Mouse (Mus musculus) layer of hippocampus, adult 2 months (tissue): Measurements from ENCODE around the gene Ldlrad3. TPM values are rescaled to one million over a fixed set of nuclear protein-coding genes. Genes with fewer than 3 reads are reported as not detected.
A peak's percentile ranks its signal among the peaks of the same experiment; 100 is the strongest.

ENCODE experiments used
- DNase-seq, 2 experiments: peaks; one replicate each; pipeline ENCODE4 v3.0.0; 2022; ENCODE audit warnings: low spot score in 2 of 2
- H3K27ac ChIP-seq: fragments of 200-600 bp; 2 replicates; pipeline ENCODE4 v1.8.1; 2022
- H3K4me3 ChIP-seq: fragments of 200-600 bp; 2 replicates; pipeline ENCODE4 v1.8.1; 2022; ENCODE audit warnings: mild to moderate bottlenecking
- CTCF ChIP-seq: fragments of 200-600 bp; conservative IDR thresholded peaks from 2 replicates; pipeline ENCODE4 v1.8.1; 2022; ENCODE audit warnings: antibody characterized with exemption, mild to moderate bottlenecking, moderate library complexity
- total RNA-seq, 2 experiments: library from RNA; stranded (reverse); gene quantifications; 2 replicates each; pipeline ENCODE4 v1.2.3; 2021

Gene Ldlrad3
- total RNA-seq, 2 experiments from 2014 or later, result 9.3 to 11.2 TPM

DNA sequence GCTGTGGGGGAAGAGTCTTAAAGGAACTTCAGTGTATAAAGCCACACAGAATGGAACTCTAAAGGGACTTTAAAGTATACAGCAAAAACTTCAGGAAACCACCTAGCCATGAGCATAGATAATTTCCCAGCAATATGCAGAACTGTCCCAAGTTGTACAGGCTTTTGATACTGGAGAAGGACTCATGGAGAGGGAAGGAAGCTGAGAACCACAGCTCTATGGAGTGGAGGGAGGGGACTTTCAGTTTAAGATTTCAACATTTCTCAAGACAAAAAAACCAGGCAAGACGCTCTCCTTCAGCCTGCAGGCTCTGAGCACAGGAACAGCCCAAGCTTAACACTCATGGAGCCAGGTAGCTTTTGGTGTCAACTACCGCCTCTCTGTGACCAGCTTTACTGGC lies 4.7 kb downstream of the Ldlrad3 start:
- H3K4me3 ChIP-seq, result no peak overlapping the region
- no peak for TF ChIP-seq CTCF
- H3K27ac ChIP-seq, result no peak overlapping the region
- DNase-seq, result no peak

DNA sequence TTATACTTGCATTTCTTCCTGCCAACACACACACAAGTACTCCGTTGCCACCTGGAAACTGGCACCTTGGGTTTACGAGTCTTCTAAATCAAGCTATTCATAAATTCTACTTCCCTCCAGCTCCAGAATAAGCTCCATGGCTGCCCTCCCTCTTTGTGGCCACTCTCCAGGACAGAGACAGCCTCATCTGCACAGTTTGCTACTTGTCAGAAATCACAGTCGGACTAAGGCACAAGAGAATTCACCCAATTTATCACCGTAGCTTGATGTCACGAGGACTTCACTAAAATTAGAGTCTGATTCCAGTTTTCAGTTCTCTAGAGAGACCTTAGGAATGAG lies 9.8 kb downstream of the Ldlrad3 start:
- DNase-seq, result no peak
- no peak overlapping the region; the same call in 1 of the 2 replicates for H3K4me3 ChIP-seq
- TF ChIP-seq CTCF, result no peak
- H3K27ac ChIP-seq, result peak overlapping the region; percentile 70

DNA sequence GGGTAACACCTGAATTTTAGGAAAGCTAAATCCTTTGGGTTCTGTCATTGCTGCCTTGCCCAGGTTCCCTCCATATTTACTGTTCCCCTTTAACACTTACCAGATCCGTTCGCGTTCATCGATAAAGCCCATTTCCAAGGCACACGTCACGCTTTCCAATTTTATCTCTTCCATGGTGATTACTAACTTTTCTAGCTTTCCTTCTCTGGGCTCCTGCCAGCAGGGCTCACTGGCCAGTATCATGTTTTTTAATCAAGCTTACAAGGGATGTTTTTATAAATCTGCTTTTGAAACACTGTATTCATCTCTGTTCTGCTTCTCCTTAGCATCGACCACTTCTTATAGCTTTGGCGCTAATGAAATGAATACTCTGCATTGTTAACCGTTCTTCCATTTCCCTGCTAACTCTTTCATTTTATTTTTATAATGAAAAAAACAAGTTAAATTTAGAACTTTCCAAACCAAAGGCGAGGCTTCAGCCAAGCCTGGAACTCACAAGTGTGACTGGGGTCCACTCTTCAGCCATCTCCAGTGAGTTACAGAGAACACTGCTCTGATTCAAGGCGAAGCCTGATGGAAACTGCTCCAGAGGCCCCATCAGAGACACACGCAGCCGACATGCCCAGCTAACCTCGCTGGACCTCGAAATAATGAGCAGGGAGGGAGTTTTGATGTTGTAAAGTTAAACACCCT lies 10.3 kb downstream of the Ldlrad3 start:
- no peak for DNase-seq
- Histone ChIP-seq H3K27ac (peak overlapping the region; percentile 70), H3K4me3 (no peak overlapping the region; the same call in 1 of the 2 replicates)
- TF ChIP-seq CTCF, result no peak

DNA sequence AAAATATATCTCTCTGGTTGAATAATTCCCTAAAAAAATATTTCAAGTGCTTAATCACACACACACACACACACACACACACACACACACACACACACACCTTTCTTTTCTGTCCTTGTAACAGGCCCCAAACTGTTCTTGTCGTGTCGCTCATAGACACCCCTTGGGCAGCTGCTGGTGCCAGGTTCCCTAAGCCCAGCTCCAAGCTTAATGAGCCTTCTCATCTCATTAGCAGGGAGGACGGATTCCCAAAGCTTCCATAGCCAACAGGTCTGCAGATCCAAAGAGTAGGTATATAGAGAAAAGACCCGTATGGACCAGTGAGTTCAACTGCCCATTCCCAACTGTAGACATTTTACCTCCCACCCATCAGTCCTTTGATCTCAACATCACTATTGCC lies 13.7 kb downstream of the Ldlrad3 start:
- TF ChIP-seq CTCF, result no peak
- DNase-seq, result no peak

DNA sequence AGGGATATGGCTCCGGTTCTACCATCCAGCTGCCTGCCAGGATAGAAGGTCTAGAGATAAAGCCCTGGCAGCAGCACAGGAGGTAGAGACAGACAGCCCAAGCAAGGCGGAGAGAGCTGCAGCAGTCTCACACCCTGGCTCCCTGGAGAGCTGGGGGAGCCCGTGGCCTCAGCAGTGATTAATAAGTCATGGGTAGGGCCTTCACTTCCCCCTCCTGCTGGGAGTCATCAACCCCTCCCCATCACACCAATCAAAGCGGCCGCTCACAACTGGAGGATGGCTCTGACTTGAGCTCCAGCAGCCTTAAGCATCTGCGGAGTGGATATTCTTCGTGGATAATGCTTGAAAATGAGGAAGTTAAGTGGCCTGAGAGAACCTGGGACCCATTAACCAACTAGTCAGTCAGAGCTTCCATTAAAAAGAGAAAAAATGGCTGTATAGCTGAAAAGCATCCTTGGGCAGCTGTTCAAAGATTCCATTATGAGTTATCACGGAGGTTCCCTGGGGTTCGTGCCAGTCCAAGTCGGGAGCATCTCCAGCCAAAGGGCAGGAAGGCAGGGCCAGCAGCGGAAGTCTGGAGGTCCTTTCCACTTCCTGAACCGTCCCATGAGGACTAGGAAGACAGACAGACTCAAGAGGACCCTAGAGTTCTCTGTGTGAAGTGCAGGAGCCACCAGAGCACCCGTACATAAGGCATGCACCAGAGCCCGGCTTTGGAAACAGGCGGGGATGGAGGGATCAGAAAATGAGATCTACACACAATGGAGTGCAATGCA lies 19.4 kb downstream of the Ldlrad3 start:
- TF ChIP-seq CTCF, result peak; percentile 33
- H3K27ac ChIP-seq, result no peak overlapping the region

More for the DNA sequence above, 13.7 kb downstream of the Ldlrad3 start:
- no peak overlapping the region for H3K4me3 ChIP-seq
- H3K27ac ChIP-seq, result no peak overlapping the region

DNA sequence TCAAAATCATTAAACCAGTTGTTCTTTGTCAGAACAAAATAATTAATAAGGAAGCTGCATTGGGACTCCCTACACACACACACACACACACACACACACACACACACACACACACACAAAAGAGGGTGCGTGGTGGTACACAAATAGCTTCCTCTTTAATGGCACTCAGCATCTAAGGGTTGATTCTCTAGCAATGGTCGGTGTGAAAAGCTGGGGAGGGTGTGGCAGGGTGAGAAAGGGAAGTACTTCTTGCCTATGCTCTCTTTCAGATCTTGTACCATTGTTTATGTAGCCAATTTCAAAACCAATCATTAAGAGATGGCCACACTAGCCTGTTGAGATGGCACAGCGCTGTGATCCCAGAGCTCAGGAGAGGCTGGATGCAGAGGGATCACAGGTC lies 23.1 kb downstream of the Ldlrad3 start:
- Histone ChIP-seq H3K27ac (no peak overlapping the region), H3K4me3 (no peak overlapping the region)
- TF ChIP-seq CTCF, result no peak
- DNase-seq, result no peak

More for the DNA sequence above, 19.4 kb downstream of the Ldlrad3 start:
- H3K4me3 ChIP-seq, result no peak overlapping the region
- no peak for DNase-seq

DNA sequence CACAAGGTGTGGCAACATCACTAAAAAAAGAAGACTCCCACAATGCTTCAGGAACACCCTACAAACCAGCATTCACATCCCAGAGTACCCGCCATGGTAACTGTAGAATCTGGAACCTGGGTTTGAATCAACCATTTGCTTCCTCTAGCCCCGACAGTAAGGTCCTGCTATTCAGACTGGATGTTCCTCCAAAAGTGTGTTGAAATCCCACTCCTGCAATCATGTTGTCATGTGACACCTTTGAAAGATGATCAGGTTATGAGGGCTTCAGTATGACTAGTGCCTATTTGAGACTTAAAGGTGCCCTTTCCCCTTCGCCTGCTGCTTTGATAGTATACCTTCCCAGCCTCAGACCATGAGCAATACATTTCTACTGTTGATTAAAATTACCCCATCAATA lies 28.6 kb downstream of the Ldlrad3 start:
- TF ChIP-seq CTCF, result no peak
- no peak for DNase-seq
- H3K27ac ChIP-seq, result no peak overlapping the region
- no peak overlapping the region for H3K4me3 ChIP-seq

DNA sequence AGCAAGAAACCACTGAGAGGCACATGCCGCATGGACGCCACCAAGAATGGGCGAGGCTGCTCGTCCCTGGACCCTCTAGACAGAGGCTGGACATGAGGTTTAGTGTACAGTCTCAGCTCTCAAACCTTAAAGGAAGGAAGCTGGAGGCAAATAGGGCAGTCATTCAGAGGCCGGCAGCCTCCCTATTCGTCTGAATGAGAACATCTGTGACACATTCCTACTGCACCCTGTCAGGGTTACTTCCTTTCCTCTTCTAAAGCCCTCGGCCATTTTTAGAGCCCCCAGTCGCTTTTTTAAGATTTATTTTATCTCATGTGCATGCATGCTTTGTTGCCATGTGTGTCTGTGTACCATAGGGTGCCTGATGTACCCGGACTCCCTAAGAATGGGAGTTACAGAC lies 29.2 kb downstream of the Ldlrad3 start:
- Histone ChIP-seq H3K4me3 (no peak overlapping the region), H3K27ac (no peak overlapping the region)
- DNase-seq, result no peak
- no peak for TF ChIP-seq CTCF

DNA sequence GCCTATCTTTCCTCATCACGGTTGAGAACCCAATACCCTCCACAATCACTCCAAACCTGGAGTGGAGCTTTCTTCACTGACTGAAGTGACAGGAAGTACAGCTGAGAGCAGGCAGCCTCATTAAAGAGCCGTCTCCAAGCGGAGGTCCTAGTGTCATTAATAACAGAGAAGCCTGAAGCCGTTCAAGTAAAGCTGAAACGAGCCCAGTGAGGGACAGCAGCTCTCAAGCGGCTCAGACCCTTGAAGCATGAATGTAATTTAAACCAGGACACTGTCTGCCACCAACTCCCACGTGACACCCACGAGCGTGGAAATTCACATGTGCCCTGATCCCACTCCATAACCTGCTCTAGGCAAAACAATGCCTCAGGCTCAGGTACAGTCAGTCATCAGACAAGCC lies 29.7 kb downstream of the Ldlrad3 start:
- DNase-seq, result no peak
- no peak for TF ChIP-seq CTCF
- H3K27ac ChIP-seq, result no peak overlapping the region
- H3K4me3 ChIP-seq, result no peak overlapping the region

DNA sequence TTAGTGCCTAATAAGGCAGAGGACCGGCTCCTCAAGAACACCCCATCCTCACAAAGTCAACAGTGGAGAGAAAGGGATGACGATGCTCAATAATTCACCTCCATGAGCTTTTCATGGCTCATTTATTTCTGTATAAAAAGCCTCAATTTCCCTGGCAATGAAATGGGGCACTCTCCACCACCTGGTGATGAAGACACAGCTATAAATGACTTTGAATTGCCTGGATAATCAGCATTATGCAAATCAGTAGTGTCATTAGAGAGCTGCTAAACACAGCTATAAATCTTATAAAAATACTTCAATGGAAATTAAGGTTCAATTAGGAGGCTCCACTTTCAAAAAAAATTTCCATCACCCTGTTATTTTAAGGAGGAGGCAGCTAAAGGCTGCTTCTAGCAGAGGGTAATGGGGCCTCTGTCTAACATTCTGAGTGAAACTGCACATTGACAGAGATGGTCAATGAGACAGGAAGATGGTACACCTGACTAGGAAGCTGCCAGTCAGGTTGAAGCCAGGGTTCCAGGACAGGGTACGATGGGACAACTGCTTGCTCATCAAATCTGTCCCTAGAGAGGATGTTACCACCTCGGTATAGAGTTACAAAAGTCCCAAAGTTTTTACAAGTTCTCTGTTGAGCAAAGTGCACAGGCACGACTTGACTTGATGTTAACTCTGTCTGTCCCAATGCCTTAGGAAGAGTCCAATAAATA lies 30.7 kb downstream of the Ldlrad3 start:
- H3K4me3 ChIP-seq, result no peak overlapping the region
- TF ChIP-seq CTCF, result no peak
- no peak for DNase-seq
- peak overlapping the region; percentile 49; the same call in 1 of the 2 replicates for H3K27ac ChIP-seq

DNA sequence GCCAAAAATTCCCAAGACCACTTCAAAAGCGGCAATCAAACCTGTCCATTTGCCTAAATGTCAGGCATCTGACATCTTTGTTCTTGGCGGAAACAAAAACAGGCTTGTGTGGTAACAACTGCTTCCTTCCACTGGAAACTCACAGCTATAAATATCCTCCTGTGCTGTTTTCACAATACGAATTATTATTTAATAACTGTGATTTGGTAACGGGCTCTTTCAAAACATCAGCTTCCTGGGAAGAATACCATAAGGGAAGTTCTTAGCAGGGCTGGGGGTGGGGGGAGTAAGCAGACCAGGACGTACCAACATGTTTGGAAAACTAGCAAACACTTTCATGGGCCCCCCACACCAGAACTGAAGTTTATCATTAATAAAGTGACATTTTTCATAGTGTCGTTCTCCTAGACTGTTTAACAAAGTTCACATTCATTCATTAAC lies 31.4 kb downstream of the Ldlrad3 start:
- Histone ChIP-seq H3K4me3 (no peak overlapping the region), H3K27ac (peak overlapping the region; percentile 49; the same call in 1 of the 2 replicates)
- DNase-seq, result no peak
- TF ChIP-seq CTCF, result no peak

DNA sequence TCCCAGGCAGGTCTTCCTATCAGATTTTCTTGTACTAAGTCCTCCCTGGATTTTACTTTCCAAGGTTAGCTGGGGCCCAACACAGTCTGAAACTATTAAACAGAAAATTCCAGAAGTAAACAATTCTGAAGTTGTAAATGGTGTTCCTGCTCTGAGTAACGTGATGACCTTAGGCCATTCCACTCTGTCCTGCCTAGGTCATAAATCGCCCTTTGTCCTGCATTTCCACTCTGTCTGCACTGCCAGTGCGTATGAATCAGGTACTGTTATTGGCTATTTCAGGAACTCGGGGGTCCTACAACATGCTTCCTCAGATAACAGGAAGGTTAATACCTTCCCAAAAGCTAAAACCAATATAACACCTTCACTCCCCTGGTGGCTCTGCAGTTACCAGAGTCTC lies 31.9 kb downstream of the Ldlrad3 start:
- Histone ChIP-seq H3K4me3 (no peak overlapping the region), H3K27ac (peak overlapping the region; percentile 49; the same call in 1 of the 2 replicates)
- no peak for TF ChIP-seq CTCF
- DNase-seq, result no peak

DNA sequence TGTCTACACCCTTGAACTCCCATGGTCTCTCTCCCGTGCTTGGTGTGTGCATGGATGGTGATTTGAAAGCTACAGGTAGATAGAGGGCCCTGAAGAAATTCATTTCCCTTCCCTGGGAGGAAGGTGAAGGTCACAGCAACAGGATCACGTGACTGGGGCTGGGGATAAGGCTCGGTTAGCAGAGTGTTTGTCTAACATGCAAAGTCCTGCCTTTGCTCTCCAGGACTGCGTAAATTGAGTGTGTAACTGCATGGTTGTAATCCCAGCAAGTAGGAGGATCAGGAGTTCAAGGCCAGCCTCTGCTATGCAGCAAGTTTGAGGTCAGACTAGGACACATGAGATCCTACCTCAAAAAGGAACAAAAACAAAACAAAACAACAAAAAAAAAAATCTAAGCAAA lies 32.7 kb downstream of the Ldlrad3 start:
- TF ChIP-seq CTCF, result no peak
- no peak for DNase-seq
- Histone ChIP-seq H3K4me3 (no peak overlapping the region), H3K27ac (no peak overlapping the region)
